Mouse (Mus musculus): ENCODE measurements at regions not wholly inside any gene's neighbourhood (a gene's known extent, or its start where the extent isn't known, plus 50 kb on each side); places are given as distances from the start of the nearest gene placed in this dataset.
A peak's percentile ranks its signal among the peaks of the same experiment; 100 is the strongest.
"Not testable (repeated sequence)": the region's sequence is repeated elsewhere in the genome, so short reads cannot be mapped to it uniquely, and the experiment has no call there.

GRCm38 (mm10) chr17:18858822-18859221, 55.3 kb upstream of the Vmn2r97 start:
- H3K9me3 ChIP-seq (replicated peaks); DNase-seq (ENCODE audit: low spot score); H3K27me3 ChIP-seq (ENCODE audit: insufficient read depth, low read length); H3K4me1 ChIP-seq (ENCODE audit: insufficient read depth, low read depth, low read length); H3K36me3 ChIP-seq (replicated peaks); H3K4me3 ChIP-seq (ENCODE audit: low read depth, low read length): not testable (repeated sequence)
- peak; percentile 63 for ATAC-seq (ENCODE audit: extremely low read depth, insufficient number of reproducible peaks, low FRiP score, poor library complexity, severe bottlenecking)
